Mouse (Mus musculus) cerebellum, adult 2 months (tissue): ENCODE measurements around the gene Arhgap19.

Source experiments
- CTCF ChIP-seq: fragments of 200-500 bp; IDR thresholded peaks from 2 replicates; pipeline ENCODE4 v1.5.1; 2011; ENCODE audit warnings: low read depth, mild to moderate bottlenecking, control low read depth, low read length, moderate library complexity, borderline replicate concordance; ENCODE audit not compliant: insufficient read depth
- POLR2A ChIP-seq: fragments of 200-500 bp; IDR thresholded peaks from 2 replicates; pipeline ENCODE4 v1.6.1; 2011; ENCODE audit warnings: low read length, control low read depth, borderline replicate concordance; ENCODE audit not compliant: insufficient read depth

GRCm38 (mm10) chr19:41839685-41840084 is 37.8 kb upstream of the Arhgap19 start:
- TF ChIP-seq CTCF (no peak), POLR2A (no peak)
